Mouse (Mus musculus) midbrain, embryonic 13.5 days (tissue): ENCODE results near the gene Luc7l2. TPM values are rescaled to one million over a fixed set of nuclear protein-coding genes. Genes with fewer than 3 reads are reported as not detected.

Experiments
- ATAC-seq: fragments of 200-750 bp; cut with Nextera tagmentation; 2 replicates; pipeline ENCODE4 v1.8.0; 2017; ENCODE audit warnings: mild to moderate bottlenecking, moderate TSS enrichment, moderate library complexity
- H3K27ac ChIP-seq: fragments of 300-500 bp; sonication (generic); 2 replicates; pipeline ENCODE4 v1.5.1; 2015; ENCODE audit warnings: inconsistent platforms, mild to moderate bottlenecking, moderate library complexity
- H3K27me3 ChIP-seq: fragments of 300-500 bp; sonication (generic); 2 replicates; pipeline ENCODE4 v1.6.1; 2015; ENCODE audit warnings: mild to moderate bottlenecking, inconsistent platforms
- H3K36me3 ChIP-seq: fragments of 300-500 bp; sonication (generic); 2 replicates; pipeline ENCODE4 v1.6.1; 2015; ENCODE audit warnings: mild to moderate bottlenecking, inconsistent platforms
- H3K4me1 ChIP-seq: fragments of 300-500 bp; sonication (generic); replicated peaks from 2 replicates; pipeline ENCODE4 v1.6.1; 2015; ENCODE audit warnings: inconsistent platforms
- H3K4me2 ChIP-seq: fragments of 300-500 bp; sonication (generic); replicated peaks from 2 replicates; pipeline ENCODE4 v1.6.1; 2015; ENCODE audit warnings: moderate library complexity, mild to moderate bottlenecking, inconsistent platforms
- H3K4me3 ChIP-seq: fragments of 300-500 bp; sonication (generic); replicated peaks from 2 replicates; pipeline ENCODE4 v1.5.1; 2015; ENCODE audit warnings: mild to moderate bottlenecking, inconsistent platforms
- H3K9ac ChIP-seq: fragments of 300-500 bp; sonication (generic); replicated peaks from 2 replicates; pipeline ENCODE4 v1.6.1; 2015; ENCODE audit warnings: mild to moderate bottlenecking, inconsistent platforms
- H3K9me3 ChIP-seq: fragments of 300-500 bp; sonication (generic); 2 replicates; pipeline ENCODE4 v1.6.1; 2016; ENCODE audit warnings: mild to moderate bottlenecking, inconsistent platforms
- WGBS: fragments of 180-500 bp; shearing (Covaris S2); methylation state at CpG from one replicate; pipeline ENCODE4 v1.1.7; 2015; 5-methylcytosine and 5-hydroxymethylcytosine counted together
- polyA plus RNA-seq: library from polyadenylated mRNA; unstranded; fragments of >200 nt; fragmentation: Nextera tagmentation; extraction: Ambion mirVana; gene quantifications from 2 replicates; pipeline ENCODE4 v1.2.1, GENCODE M21; 2015

The Luc7l2 gene
- polyA plus RNA-seq, 1 experiment from 2014 or later: 38.6 TPM

DNA sequence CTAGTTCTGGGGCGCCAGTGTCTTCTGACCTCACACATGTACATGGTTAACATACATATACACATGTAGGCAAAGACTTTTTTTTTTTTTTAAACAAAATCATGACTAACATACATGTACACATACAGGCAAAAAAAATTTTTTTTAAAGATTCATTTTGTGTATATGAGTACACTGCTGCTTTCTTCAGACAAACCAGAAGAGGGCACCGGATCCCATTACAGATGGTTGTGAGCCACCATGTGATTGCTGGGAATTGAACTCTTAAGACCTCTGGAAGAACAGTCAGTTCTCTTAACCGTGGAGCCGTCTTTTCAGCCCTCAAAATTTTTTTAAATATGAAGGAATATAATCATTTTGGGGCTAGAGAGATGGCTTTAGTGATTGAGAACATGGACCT, 46.3 kb downstream of the Luc7l2 start:
- H3K9ac ChIP-seq: no peak overlapping the region
- ATAC-seq: no peak
- H3K9me3 ChIP-seq: no peaks in the 10 kb centered on the region
- 93% methylated on average over 4 of the region's 4 CpGs for WGBS
- no peak overlapping the region for H3K27ac ChIP-seq
- H3K4me2 ChIP-seq: no peak overlapping the region
- no peak overlapping the region for H3K4me3 ChIP-seq
- no peaks in the 10 kb centered on the region for H3K4me1 ChIP-seq
- H3K27me3 ChIP-seq: no peaks in the 10 kb centered on the region
- H3K36me3 ChIP-seq: peaks cover 56% of the 10 kb centered on the region

DNA sequence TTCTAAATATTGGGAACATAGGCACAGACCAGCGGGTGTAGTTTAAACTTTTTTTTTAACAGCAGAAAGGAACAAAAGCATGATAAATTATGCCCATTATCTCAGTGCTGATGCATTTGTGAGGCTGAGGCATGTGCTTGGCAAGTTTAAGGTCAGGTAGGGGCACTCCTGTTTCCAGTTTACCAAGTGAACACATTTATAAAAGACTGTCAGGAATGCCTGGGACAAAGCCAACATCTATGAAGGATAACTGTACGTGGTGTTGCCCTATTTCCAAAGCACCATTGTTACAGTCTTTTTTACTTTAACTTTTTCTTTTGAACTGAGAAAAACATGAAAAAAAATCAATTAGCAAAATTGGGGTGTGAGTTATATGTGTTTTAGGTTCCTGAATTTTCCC, 58.8 kb downstream of the Luc7l2 start:
- Histone ChIP-seq H3K4me1 (no peaks in the 10 kb centered on the region), H3K27me3 (no peaks in the 10 kb centered on the region), H3K27ac (no peak overlapping the region), H3K4me3 (no peak overlapping the region), H3K36me3 (peaks cover 18% of the 10 kb centered on the region), H3K9ac (no peak overlapping the region), H3K9me3 (no peaks in the 10 kb centered on the region), H3K4me2 (no peak overlapping the region)
- WGBS: 94% methylated on average over 2 of the region's 2 CpGs
- ATAC-seq: no peak

DNA sequence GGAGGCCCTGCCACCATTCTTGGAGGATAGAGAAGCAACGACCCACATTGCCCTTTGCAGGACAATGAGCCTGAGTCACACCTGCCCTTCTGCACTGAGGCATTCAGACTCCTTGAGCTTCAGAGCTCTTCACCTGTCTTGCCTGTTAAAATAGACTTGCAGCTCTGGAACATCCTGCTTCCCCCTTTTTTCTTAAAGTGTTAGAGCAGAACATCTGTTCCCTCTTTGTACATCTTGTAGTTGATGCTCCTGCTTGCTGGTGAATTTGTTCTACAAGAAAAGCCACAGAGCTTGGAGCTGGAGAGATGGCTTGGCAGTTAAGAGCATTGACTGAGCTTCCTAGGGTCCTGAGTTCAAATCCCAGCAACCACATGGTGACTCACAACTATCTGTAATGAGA, 71.3 kb downstream of the Luc7l2 start:
- Histone ChIP-seq H3K4me3 (no peak overlapping the region), H3K27ac (no peak overlapping the region), H3K9ac (no peak overlapping the region), H3K4me2 (no peak overlapping the region), H3K9me3 (peaks cover 6% of the 10 kb centered on the region), H3K36me3 (peaks cover 38% of the 10 kb centered on the region), H3K4me1 (no peaks in the 10 kb centered on the region), H3K27me3 (no peaks in the 10 kb centered on the region)
- ATAC-seq: no peak
- WGBS: 96% methylated on average over 1 of the region's 1 CpGs

DNA sequence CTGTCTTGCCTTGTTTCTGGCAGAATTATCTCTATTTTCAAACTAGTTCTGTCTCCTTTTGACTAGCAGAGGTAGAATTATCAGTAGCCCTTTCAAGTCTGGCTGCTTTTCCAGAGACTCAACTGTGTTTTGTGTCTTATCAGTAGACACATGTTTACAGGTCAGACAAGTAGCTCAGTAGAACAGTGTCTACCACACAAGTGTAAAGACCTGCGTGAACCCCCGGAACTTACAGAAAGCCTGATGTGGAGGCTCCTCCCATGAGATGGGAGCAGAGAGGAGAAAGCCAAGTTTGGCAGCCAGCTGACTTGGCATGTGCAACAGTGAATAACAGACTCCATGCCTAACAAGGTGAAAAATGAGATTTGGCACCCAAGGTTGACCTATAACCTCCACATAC, 72.3 kb downstream of the Luc7l2 start:
- H3K27me3 ChIP-seq: no peaks in the 10 kb centered on the region
- H3K36me3 ChIP-seq: peaks cover 35% of the 10 kb centered on the region
- H3K9ac ChIP-seq: no peak overlapping the region
- no peak overlapping the region for H3K4me2 ChIP-seq
- H3K4me1 ChIP-seq: no peaks in the 10 kb centered on the region
- WGBS: 94% methylated on average over 2 of the region's 2 CpGs
- H3K4me3 ChIP-seq: no peak overlapping the region
- ATAC-seq: no peak
- H3K9me3 ChIP-seq: no peaks in the 10 kb centered on the region; the same call in 1 of the 2 replicates
- H3K27ac ChIP-seq: no peak overlapping the region

DNA sequence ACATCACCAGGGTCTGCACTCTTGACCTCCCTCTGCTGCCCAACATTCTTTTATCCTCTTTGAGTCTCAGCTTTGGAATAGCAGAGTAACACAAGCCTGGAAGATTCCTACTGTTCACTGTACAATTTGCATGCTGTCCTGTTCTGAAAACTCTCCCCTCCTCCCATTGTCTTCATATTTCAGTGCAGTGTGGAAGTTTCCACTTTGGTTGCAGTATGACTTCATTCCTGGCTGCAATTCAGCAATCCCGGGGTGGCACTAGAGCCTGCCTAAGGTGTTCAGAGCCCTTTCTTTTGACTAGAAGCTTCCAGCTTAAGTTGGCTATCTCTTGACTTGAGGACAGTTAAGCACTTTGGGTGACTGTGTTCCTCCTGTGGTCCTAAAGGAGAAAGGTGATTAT, 73.3 kb downstream of the Luc7l2 start:
- Histone ChIP-seq H3K9ac (no peak overlapping the region), H3K27me3 (no peaks in the 10 kb centered on the region), H3K9me3 (no peaks in the 10 kb centered on the region), H3K4me3 (no peak overlapping the region), H3K4me2 (no peak overlapping the region), H3K4me1 (no peaks in the 10 kb centered on the region), H3K27ac (no peak overlapping the region), H3K36me3 (peaks cover 25% of the 10 kb centered on the region)
- no peak for ATAC-seq
- 76% methylated on average over 1 of the region's 1 CpGs for WGBS

DNA sequence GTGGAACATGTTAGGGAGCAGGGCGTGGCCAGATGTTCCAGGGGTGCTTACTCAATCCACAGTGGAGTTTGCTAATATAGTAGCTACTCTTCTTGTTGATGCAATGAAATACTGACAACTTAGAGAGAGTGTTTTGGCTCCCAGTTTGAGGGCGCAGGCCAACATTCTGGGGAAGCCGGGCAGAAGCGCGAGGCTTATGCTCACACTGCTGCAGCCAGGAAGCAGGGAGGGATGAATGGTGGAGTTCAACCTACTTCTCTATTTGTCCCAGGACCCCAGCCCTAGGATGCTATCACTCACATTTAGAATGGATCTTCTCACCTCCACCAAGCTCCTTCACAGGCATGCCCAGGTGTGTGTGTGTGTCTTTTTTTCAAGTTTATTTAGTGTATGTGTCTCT, 75.0 kb downstream of the Luc7l2 start:
- Histone ChIP-seq H3K4me1 (no peaks in the 10 kb centered on the region), H3K4me3 (no peak overlapping the region), H3K4me2 (no peak overlapping the region), H3K36me3 (peaks cover 14% of the 10 kb centered on the region), H3K27me3 (no peaks in the 10 kb centered on the region), H3K9ac (no peak overlapping the region), H3K9me3 (no peaks in the 10 kb centered on the region), H3K27ac (no peak overlapping the region)
- ATAC-seq: no peak
- WGBS: 96% methylated on average over 5 of the region's 5 CpGs

DNA sequence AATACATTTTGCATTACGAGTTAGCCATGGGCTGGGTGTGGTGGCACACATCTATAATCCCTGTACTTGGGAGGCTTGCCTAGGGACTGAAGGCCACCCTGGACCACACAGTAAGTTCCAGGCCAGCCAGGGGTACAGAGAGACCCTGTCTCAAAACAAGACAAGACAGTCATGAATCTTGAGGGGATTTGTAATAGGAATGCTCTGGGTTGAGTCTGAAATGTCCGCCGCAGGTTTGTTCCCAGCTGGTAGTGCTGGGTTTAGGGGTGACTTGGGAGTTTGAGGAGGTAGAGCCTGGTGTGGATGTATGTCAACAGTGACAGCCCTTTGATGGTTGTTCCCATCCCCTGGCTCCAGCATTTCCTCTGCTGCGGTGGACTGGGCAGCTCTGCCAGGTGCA, 75.9 kb downstream of the Luc7l2 start:
- Histone ChIP-seq H3K4me2 (no peak overlapping the region), H3K4me3 (no peak overlapping the region), H3K27ac (no peak overlapping the region), H3K9ac (no peak overlapping the region), H3K36me3 (peaks cover 14% of the 10 kb centered on the region), H3K9me3 (no peaks in the 10 kb centered on the region), H3K4me1 (no peaks in the 10 kb centered on the region), H3K27me3 (no peaks in the 10 kb centered on the region)
- no peak for ATAC-seq
- WGBS: 93% methylated on average over 4 of the region's 4 CpGs

DNA sequence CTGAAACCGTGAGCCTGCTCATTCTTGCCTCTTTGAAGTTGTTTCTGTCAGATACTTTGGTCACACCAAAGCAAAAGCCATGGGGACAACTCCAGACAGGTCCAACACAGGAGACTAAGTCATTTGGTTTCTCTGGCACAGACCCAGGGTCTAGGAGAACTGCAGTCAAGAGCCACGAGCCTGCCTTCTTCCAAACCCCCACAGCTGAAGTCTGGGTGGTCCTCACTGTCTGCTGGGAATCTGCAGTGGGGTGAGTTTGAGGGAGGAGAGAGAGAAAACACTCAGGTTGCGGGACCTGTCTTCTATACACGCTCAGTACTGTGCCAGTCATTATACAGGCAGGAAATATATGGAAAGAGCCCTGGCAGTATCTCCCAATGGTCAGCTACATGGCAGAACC, 76.4 kb downstream of the Luc7l2 start:
- Histone ChIP-seq H3K4me2 (no peak overlapping the region), H3K36me3 (peaks cover 14% of the 10 kb centered on the region), H3K9ac (no peak overlapping the region), H3K4me1 (no peaks in the 10 kb centered on the region), H3K9me3 (no peaks in the 10 kb centered on the region), H3K4me3 (no peak overlapping the region), H3K27me3 (no peaks in the 10 kb centered on the region), H3K27ac (no peak overlapping the region)
- WGBS: 86% methylated on average over 4 of the region's 4 CpGs
- ATAC-seq: no peak

DNA sequence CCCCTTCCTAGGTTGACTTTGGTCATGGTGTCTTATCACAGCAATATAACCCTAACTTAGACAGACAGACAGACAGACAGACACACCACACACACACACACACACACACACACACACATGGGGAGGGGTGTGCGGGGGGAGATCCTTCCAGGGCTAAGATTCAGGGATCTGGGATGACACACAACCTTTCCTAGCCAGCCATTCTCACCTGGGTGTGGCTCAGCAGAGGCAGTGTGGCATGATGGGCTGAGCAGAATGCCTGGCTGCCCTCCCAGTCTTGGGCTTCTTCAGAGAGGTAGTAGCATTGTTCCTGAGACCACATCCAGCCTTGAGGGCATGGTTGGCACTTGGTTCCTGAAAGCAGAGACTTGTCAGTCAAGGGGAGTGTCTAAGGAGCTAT, 78.4 kb downstream of the Luc7l2 start:
- ATAC-seq: no peak
- H3K4me3 ChIP-seq: no peak overlapping the region
- H3K36me3 ChIP-seq: peaks cover 14% of the 10 kb centered on the region
- H3K4me1 ChIP-seq: no peaks in the 10 kb centered on the region
- no peak overlapping the region for H3K4me2 ChIP-seq
- no peak overlapping the region for H3K9ac ChIP-seq
- peaks cover 16% of the 10 kb centered on the region for H3K27me3 ChIP-seq
- H3K9me3 ChIP-seq: no peaks in the 10 kb centered on the region
- H3K27ac ChIP-seq: no peak overlapping the region
- WGBS: 89% methylated on average over 1 of the region's 1 CpGs

DNA sequence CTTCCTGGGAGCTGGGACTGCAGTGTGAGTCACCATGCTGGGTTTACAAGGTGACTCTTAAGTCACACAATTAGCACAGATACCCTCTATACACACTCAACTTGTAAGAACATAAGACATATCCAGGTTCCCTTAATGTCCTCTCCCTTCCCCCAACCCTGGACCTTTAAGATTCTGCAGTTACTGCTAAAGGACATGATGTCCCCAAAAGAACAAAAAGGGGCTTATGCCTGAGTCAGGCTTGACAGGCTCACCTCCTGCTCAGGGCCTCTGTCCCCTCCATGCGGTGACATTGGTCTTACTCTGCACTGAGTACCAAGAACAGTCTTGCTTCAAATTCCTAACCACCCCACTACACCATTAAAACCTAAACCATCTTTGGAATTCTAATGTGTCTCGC, 81.7 kb downstream of the Luc7l2 start:
- no peak overlapping the region for H3K27ac ChIP-seq
- H3K9me3 ChIP-seq: no peaks in the 10 kb centered on the region
- peaks cover 48% of the 10 kb centered on the region for H3K27me3 ChIP-seq
- peaks cover 19% of the 10 kb centered on the region for H3K4me1 ChIP-seq
- H3K36me3 ChIP-seq: 0 out of 2 replicates have a peak, but pooled peaks cover 2% of the 10 kb centered on the region
- H3K9ac ChIP-seq: no peak overlapping the region
- 78% methylated on average over 2 of the region's 2 CpGs for WGBS
- no peak for ATAC-seq
- no peak overlapping the region for H3K4me2 ChIP-seq
- H3K4me3 ChIP-seq: no peak overlapping the region

DNA sequence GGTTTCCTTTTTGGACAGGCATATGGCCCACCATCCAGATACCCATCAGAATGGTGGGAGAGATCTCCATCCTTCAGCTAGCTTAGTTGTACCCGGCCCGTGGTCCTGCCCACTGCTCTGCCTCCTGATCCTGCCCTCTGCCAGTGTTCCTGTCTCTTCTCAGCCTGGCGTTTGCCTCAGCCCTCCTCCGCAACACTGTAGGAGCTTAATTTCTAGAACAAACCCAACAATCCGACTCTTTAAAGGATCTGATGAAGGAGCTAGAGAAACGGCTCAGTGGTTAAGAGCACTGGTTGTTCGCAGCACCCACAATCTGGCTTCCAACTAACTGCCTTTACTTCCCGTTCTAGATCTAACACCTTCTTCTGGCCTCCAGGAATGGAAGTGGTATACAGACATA, 83.3 kb downstream of the Luc7l2 start:
- H3K27me3 ChIP-seq: peaks cover 63% of the 10 kb centered on the region
- H3K4me3 ChIP-seq: no peak overlapping the region
- no peaks in the 10 kb centered on the region for H3K36me3 ChIP-seq
- no peak overlapping the region for H3K9ac ChIP-seq
- H3K4me2 ChIP-seq: no peak overlapping the region
- ATAC-seq: no peak
- H3K4me1 ChIP-seq: peaks cover 19% of the 10 kb centered on the region
- no peak overlapping the region for H3K27ac ChIP-seq
- WGBS: 82% methylated on average over 8 of the region's 8 CpGs
- no peaks in the 10 kb centered on the region for H3K9me3 ChIP-seq

DNA sequence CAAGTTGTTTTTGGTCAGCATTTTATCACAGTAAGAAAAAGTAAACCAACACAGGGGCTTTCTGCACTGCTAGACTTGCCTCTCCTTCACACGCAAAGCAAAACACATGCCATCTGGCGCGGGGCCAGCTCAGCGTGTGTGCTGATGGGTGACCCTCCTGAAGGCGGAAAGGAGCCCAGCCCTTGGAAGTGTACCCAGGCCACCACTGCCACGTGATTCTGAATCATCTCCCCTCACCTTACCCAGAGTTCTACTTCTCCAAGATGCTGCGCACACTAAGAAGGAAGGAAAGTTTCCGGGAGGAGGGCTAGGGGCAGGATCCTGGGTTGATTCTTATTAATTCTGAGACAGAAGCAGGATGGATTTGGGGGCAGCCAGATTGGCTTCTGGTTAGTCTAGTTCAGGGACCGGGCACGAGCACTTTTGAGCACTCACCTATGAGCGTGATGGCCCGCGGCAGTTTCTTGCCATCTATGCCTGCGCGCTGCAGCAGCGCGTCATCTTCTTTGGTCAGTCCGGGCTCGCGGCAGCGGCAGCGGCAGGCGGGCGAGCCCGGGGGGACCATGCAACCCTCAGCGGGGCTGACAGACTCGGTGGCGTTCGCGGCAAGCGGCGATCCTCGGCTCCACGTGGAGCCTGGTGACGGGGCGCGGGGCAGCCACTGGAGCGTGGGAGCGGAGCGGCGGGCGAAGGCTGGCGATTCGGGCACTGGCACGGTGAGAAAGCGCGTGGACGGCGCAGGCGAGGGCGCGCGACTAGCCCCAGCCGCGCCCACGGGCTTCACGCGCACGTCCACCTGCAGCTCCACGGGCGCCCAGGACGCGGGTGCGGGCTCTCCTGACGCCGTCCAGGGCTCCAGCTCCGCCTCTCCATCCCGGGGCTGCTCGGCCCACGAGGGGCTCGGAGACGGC, 85.1 kb downstream of the Luc7l2 start:
- peak overlapping the region; percentile 64 for H3K9ac ChIP-seq
- ATAC-seq: peak; percentile 73
- no peaks in the 10 kb centered on the region for H3K9me3 ChIP-seq
- WGBS: 1% methylated on average over 70 of the region's 72 CpGs
- H3K36me3 ChIP-seq: no peaks in the 10 kb centered on the region
- no peak overlapping the region for H3K27ac ChIP-seq
- H3K27me3 ChIP-seq: peaks cover 80% of the 10 kb centered on the region
- peak overlapping the region; percentile 59 for H3K4me3 ChIP-seq
- peaks cover 19% of the 10 kb centered on the region for H3K4me1 ChIP-seq
- peak overlapping the region; percentile 98 for H3K4me2 ChIP-seq
